Mouse (Mus musculus) neutrophil, adult 65 days (primary cell): ENCODE results near the gene Gm9972. TPM values are rescaled to one million over a fixed set of nuclear protein-coding genes. Genes with fewer than 3 reads are reported as not detected.

Source experiments
- total RNA-seq: library from RNA; stranded (reverse); gene quantifications from 2 replicates; pipeline ENCODE4 v1.2.4, GENCODE M21; 2023

Gene Gm9972
- total RNA-seq: not detected in 2 replicates

DNA sequence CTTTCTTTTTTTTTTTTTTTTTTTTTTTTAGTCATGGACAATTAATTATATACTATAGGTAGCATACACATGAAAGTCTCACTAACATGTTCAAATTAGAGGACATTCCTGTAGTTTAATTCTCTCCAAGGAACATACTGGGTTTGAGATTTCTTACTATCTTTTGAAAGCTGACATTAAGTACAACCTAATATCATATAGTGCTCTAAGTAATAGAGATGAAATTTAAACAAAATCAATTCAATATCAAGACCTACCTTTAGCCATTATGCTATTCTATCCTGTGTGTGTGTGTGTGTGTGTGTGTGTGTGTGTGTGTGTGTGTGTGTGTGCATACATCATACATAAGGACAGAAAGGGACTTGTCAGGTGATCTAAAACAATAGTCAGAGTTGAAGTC, at the start of gene Gm9972:
Gm9972 (plus strand) TSS at position 301 of the 400 bp plus-strand sequence.

Other genes starting within 250 kb of the Gm9972 start
- gene Atp10b, start 114.1 kb downstream of the Gm9972 start, total RNA-seq: not detected in 2 replicates